Mouse (Mus musculus) layer of hippocampus, adult 2 months (tissue): ENCODE measurements around the gene Hist1h4a. TPM values are rescaled to one million over a fixed set of nuclear protein-coding genes. Genes with fewer than 3 reads are reported as not detected.
"Not testable (repeated sequence)": the region's sequence is repeated elsewhere in the genome, so short reads cannot be mapped to it uniquely, and the experiment has no call there.

Source experiments
- DNase-seq, 2 experiments: peaks; one replicate each; pipeline ENCODE4 v3.0.0; 2022; ENCODE audit warnings: low spot score in 2 of 2
- H3K27ac ChIP-seq: fragments of 200-600 bp; 2 replicates; pipeline ENCODE4 v1.8.1; 2022
- H3K4me3 ChIP-seq: fragments of 200-600 bp; 2 replicates; pipeline ENCODE4 v1.8.1; 2022; ENCODE audit warnings: mild to moderate bottlenecking
- CTCF ChIP-seq: fragments of 200-600 bp; conservative IDR thresholded peaks from 2 replicates; pipeline ENCODE4 v1.8.1; 2022; ENCODE audit warnings: antibody characterized with exemption, mild to moderate bottlenecking, moderate library complexity
- total RNA-seq, 2 experiments: library from RNA; stranded (reverse); gene quantifications; 2 replicates each; pipeline ENCODE4 v1.2.3; 2021

The Hist1h4a gene
- total RNA-seq, 2 experiments from 2014 or later: 46.0 to 55.3 TPM

GRCm38 (mm10) chr13:23753314-23754078 lies 7.5 kb downstream of the Hist1h4a start:
- no peak overlapping the region for H3K4me3 ChIP-seq
- DNase-seq: no peak
- no peak for TF ChIP-seq CTCF
- no peak overlapping the region for H3K27ac ChIP-seq

- Histone ChIP-seq H3K4me3 (no peak overlapping the region), H3K27ac (no peak overlapping the region)
- no peak for TF ChIP-seq CTCF
- DNase-seq: no peak
Measured at GRCm38 (mm10) chr13:23752742-23753172, 8.3 kb downstream of the Hist1h4a start.

DNA sequence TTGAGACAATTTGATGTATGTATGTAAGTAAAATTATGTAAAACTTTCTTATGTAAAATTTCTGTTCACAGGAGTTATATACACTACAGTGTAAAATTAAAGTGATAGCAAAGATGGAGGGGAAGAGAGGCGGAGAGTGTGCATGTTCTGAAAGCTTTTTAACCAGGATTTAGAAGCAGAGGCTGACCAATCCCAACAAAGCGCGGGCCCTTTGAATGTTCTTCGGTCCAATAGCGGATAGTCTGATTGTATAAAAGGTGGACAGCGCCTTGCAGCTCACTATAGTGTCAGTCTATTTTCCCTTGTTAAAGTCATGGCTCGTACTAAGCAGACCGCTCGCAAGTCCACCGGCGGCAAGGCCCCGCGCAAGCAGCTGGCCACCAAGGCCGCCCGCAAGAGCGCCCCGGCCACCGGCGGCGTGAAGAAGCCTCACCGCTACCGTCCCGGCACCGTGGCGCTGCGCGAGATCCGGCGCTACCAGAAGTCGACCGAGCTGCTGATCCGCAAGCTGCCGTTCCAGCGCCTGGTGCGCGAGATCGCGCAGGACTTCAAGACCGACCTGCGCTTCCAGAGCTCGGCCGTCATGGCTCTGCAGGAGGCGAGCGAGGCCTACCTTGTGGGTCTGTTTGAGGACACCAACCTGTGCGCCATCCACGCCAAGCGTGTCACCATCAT lies 8.8 kb downstream of the Hist1h4a start, which contains the start of gene Hist1h3b:
Gene Hist1h3b (plus strand): TSS at position 201 of the 675 bp plus-strand sequence.
- peak within 1 kb of the TSS; percentile 58 for H3K4me3 ChIP-seq
- DNase-seq: peak; percentile 92 to 93

GRCm38 (mm10) chr13:23751478-23751956 lies 9.5 kb downstream of the Hist1h4a start:
- no peak for DNase-seq
- peak overlapping the region; percentile 35 for H3K4me3 ChIP-seq
- no peak; the same call in none of the 2 replicates for TF ChIP-seq CTCF
- peak overlapping the region; percentile 93 for H3K27ac ChIP-seq

More for the DNA sequence above, 8.8 kb downstream of the Hist1h4a start, which contains the start of gene Hist1h3b:
- peak; percentile 30; the same call in 1 of the 2 replicates for TF ChIP-seq CTCF
- peak within 1 kb of the TSS; percentile 93 for H3K27ac ChIP-seq

- not testable (repeated sequence) for DNase-seq
- peak within 1 kb of the TSS; percentile 58 for H3K4me3 ChIP-seq
- TF ChIP-seq CTCF: peak; percentile 31
- peak within 1 kb of the TSS; percentile 93 for H3K27ac ChIP-seq
Measured at GRCm38 (mm10) chr13:23750839-23751477, 10.1 kb downstream of the Hist1h4a start, which contains the start of gene Hist1h2ab. TSS of gene Hist1h2ab (plus strand) at chr13:23751126.

DNA sequence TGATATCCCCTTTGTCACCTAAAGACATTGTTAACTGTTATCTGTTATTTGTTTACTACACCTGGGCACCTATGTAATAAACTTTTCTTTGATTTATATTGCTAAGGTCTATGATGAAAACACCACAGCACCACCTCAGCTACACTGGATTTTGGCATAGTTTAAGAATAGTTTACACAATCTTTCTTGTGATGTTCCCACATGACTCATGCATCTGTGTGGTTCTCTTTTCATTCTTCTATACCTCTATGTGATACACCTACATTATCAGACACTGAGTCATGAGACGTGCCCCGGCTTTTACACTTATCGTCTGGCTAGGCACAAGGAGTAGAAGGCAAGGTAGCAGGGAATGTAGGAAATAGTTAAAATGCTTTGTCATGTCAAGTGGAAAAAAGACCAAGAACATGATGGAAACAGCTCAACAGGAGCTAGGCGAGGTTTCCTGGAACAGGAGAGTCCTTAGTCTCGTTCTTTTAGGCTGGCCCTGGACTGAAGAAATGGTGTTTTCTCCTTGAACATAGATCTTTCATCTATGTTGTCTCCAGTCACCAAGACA lies 11.4 kb downstream of the Hist1h4a start:
- TF ChIP-seq CTCF: no peak
- Histone ChIP-seq H3K4me3 (no peak overlapping the region), H3K27ac (peak overlapping the region; percentile 93)

GRCm38 (mm10) chr13:23747892-23748288 lies 13.1 kb downstream of the Hist1h4a start:
- Histone ChIP-seq H3K27ac (peak overlapping the region; percentile 91), H3K4me3 (no peak overlapping the region)
- TF ChIP-seq CTCF: no peak
- DNase-seq: no peak

More for the DNA sequence above, 11.4 kb downstream of the Hist1h4a start:
- no peak for DNase-seq

DNA sequence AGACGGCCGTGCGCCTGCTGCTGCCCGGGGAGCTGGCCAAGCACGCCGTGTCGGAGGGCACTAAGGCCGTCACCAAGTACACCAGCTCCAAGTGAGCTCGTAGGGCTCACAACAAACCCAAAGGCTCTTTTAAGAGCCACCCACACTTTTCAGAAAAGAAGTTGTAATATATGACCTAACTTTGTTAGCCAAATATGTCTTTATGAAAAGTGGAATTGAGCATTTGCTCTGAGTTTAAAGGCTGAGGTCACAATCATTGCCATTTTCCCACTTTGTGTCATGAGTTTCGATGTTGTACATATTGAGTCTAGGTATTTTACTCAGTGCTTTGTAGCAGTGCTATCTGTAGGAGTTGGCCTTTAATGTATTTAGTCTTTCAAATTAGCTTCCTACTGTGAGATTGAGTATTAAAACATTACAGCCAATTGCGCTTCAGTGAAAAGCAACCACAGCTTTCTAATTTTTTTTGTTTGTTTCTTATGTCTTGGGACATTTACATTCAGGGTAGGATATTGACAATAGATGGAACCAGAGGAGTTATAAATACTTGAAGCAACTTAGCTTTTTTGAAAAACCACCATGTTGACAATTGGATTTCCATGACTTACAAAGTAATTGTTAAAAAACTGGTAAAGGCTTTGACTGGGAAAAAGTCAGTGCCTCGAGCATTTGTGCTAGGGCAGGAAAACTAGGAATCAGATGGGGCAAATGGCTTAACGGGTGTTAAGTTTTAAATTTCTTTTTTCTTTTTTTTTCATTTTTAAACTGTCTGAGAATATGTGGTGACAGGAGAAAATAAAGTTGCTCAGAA lies 13.7 kb downstream of the Hist1h4a start:
- TF ChIP-seq CTCF: no peak
- Histone ChIP-seq H3K4me3 (peak overlapping the region; percentile 59), H3K27ac (peak overlapping the region; percentile 91)
- DNase-seq: no peak

- Histone ChIP-seq H3K27ac (peak within 1 kb of the TSS; percentile 91), H3K4me3 (peak within 1 kb of the TSS; percentile 59)
- peak; percentile 50 for TF ChIP-seq CTCF
- peak; percentile 52 to 87 for DNase-seq
Measured at GRCm38 (mm10) chr13:23746201-23747080, 14.6 kb downstream of the Hist1h4a start, which contains the start of gene Hist1h2bb. TSS of gene Hist1h2bb (plus strand) at chr13:23746734.

GRCm38 (mm10) chr13:23745381-23746161 lies 15.5 kb downstream of the Hist1h4a start, which contains the start of gene Hist1h3c:
TSS of gene Hist1h3c (minus strand) at chr13:23745602.
- TF ChIP-seq CTCF: peak; percentile 33

More at GRCm38 (mm10) chr13:23745381-23746161, 15.5 kb downstream of the Hist1h4a start, which contains the start of gene Hist1h3c:
- DNase-seq: peak; percentile 82 to 83
- peak within 1 kb of the TSS; percentile 59 for H3K4me3 ChIP-seq
- H3K27ac ChIP-seq: peak within 1 kb of the TSS; percentile 91
